Mouse (Mus musculus) liver, embryonic 14.5 days (tissue): ENCODE results near the gene Tarbp1.

Experiments
- CTCF ChIP-seq: IDR thresholded peaks from 2 replicates; pipeline ENCODE4 v1.5.1; 2016; ENCODE audit warnings: antibody characterized with exemption, low read depth, control low read depth
- EP300 ChIP-seq: IDR thresholded peaks from 2 replicates; pipeline ENCODE4 v1.6.1; 2016; ENCODE audit warnings: antibody characterized with exemption, low read depth

DNA sequence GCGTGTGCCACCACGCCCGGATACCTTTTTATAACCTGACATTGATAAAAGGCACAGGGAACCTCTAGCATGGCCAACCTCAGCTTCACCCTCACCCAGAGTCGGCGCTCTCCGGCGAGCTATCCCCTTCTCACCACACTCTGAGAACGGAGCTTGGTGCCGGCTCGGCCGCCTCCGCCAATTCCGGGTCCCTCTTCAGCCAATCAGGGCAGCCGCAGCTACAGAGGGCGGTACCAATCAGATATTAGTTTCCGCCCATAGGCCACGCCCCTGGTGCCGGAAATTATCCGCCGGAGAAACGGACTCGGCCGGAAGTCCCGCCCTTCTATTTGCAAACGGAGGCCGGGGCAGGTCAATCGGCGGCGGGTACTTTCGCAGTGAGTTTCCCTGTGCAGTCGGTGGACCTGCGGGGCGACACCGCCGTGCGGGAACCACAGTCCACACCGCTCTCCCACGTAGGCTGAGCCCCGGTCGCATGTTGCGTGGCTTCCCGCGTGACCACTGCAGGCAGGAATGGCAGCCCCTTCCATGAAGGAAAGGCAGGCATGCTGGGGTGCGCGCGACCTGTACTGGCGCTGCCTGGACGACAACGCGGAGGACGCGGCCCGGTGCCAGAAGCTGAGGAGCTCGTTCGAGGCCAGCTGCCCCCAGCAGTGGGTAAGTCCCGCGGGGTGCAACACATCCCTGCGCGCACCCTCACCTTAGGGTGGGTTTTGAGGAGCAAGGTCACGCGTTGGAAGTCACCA is 52.5 kb downstream of the Tarbp1 start, which contains the start of gene Coa6:
- TF ChIP-seq CTCF (no peak), EP300 (no peak)
